Comparison of ENCODE assay signal across 1 mouse cellular context in the genomic region with DNA sequence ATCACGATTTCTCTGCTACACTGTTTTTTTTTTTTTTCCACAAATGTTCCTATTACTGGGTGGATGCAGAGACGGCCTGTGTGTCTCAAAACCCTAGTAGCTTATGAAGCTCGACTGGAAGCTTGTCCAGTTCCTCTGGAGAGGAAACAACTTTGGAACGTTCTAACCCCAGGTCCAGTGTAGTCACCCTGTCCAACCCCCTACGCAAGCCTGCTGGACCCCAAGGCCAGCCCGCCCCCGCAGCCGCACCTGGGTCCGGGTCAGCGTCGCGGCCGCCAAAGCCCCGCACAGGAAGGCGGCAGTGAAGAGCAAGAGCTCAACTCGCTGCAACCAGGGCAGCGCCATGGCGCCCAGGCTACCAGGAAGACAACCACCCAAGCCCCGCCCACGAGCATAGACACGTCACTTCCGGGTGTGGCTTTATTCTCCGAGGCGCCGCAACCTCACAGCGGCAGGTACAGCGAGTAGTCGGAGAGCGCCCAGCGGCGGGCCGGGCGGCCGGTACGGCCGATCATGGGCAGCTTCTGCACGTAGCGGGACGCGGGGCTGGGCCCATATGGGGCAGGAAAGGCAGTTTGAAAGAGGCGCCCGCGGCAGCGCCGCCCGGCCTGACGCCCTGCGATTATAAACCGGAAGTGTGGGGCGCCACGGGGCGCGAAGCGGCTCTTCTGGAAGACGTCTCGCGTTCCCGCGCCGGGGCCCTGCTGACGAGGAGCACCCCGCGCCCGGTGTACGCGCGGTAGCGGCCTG.
TF ChIP-seq lines count a peak whose summit lies in the region.

A gene (minus strand): TSS at position 382 of the 750 bp plus-strand sequence.

TF ChIP-seq in MEL, 35 proteins besides CTCF, POLR2A, EP300 and RAD21 (continued from another document):
- TF ChIP-seq RCOR1 (IDR thresholded peaks at IDR 0.05; ENCODE audit: low read depth, low read length) (no peak), MEF2A (IDR thresholded peaks at IDR 0.05; ENCODE audit: extremely low read depth, insufficient replicate concordance, low read depth, low read length, poor library complexity, severe bottlenecking) (no peak), ZKSCAN1 (IDR thresholded peaks at IDR 0.05; ENCODE audit: low read depth, low read length) (no peak), BHLHE40 (IDR thresholded peaks at IDR 0.05; ENCODE audit: borderline replicate concordance, low read depth, low read length) (no peak), ETS1 (IDR thresholded peaks at IDR 0.05; ENCODE audit: low read depth, low read length) (peak; percentile 43; the same call in 1 of the 2 replicates), KAT2A (conservative IDR thresholded peaks at IDR 0.05; ENCODE audit: low read depth, low read length) (peak; percentile 51; the same call in 1 of the 2 replicates)
